Mouse (Mus musculus) heart, embryonic 16.5 days (tissue): ENCODE measurements at regions not wholly inside any gene's neighbourhood (a gene's known extent, or its start where the extent isn't known, plus 50 kb on each side); places are given as distances from the start of the nearest gene placed in this dataset.
A peak's percentile ranks its signal among the peaks of the same experiment; 100 is the strongest.

ENCODE experiments used
- ATAC-seq: fragments of 200-750 bp; cut with Nextera tagmentation; replicated peaks from 2 replicates; pipeline ENCODE4 v1.8.0; 2017; ENCODE audit warnings: moderate number of reproducible peaks; ENCODE audit not compliant: insufficient read depth, low FRiP score; ENCODE audit errors: extremely low read depth
- H3K27ac ChIP-seq: fragments of 300-500 bp; sonication (generic); 2 replicates; pipeline ENCODE4 v1.5.1; 2014; ENCODE audit warnings: mild to moderate bottlenecking, low read length, control low read depth, moderate library complexity
- H3K27me3 ChIP-seq: fragments of 300-500 bp; sonication (generic); 2 replicates; pipeline ENCODE4 v1.6.1; 2014; ENCODE audit warnings: low read length, mixed read lengths; ENCODE audit not compliant: control insufficient read depth, insufficient read depth
- H3K36me3 ChIP-seq: fragments of 300-500 bp; sonication (generic); 2 replicates; pipeline ENCODE4 v1.6.1; 2014; ENCODE audit not compliant: control insufficient read depth, insufficient read depth
- H3K4me1 ChIP-seq: fragments of 300-500 bp; sonication (generic); 2 replicates; pipeline ENCODE4 v1.6.1; 2014; ENCODE audit warnings: low read length, mixed read lengths; ENCODE audit not compliant: control insufficient read depth, insufficient read depth
- H3K4me2 ChIP-seq: fragments of 300-500 bp; sonication (generic); 2 replicates; pipeline ENCODE4 v1.6.1; 2014; ENCODE audit warnings: low read depth, mild to moderate bottlenecking, control low read depth, low read length
- H3K4me3 ChIP-seq: fragments of 300-500 bp; sonication (generic); 2 replicates; pipeline ENCODE4 v1.5.1; 2014; ENCODE audit warnings: mild to moderate bottlenecking, control low read depth, low read length
- H3K9ac ChIP-seq: fragments of 300-500 bp; sonication (generic); 2 replicates; pipeline ENCODE4 v1.6.1; 2014; ENCODE audit warnings: low read length, control low read depth
- H3K9me3 ChIP-seq: fragments of 300-500 bp; sonication (generic); replicated peaks from 2 replicates; pipeline ENCODE4 v1.6.1; 2016; ENCODE audit warnings: low read length; ENCODE audit not compliant: control insufficient read depth
- WGBS: fragments of 180-500 bp; shearing (Covaris S2); extraction: QIAGEN DNeasy Blood & Tissue Kit; methylation state at CpG from one replicate; pipeline ENCODE4 v1.1.7; 2014; 5-methylcytosine and 5-hydroxymethylcytosine counted together

DNA sequence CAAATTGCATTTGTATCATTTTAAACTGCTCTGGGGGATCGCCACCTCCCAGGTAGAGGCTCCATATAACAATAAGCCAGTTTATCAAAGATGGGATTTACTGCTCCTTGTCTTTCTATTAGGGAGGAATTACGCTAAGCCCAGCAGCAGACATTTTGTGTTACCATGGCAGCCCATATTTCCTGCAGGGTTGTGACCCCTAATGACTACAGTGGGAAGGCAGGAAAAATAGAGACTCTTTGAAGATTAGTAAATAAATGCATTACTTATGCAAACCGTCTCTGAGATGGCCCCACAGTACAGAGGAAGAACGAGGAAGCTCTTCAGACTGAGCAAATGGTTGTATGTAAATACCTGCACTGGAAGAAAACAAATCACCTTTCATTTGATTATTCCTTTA lies 237.5 kb upstream of the Zic3 start:
- Histone ChIP-seq H3K27me3 (no peaks in the 10 kb centered on the region), H3K9ac (no peak overlapping the region), H3K36me3 (no peaks in the 10 kb centered on the region), H3K4me2 (no peak overlapping the region), H3K9me3 (no peaks in the 10 kb centered on the region), H3K27ac (no peak overlapping the region), H3K4me1 (no peaks in the 10 kb centered on the region), H3K4me3 (no peak overlapping the region)
- WGBS: 78% methylated on average over 4 of the region's 4 CpGs
- ATAC-seq: no peak

- Histone ChIP-seq H3K36me3 (no peaks in the 10 kb centered on the region), H3K9me3 (no peaks in the 10 kb centered on the region), H3K9ac (no peak overlapping the region), H3K27me3 (no peaks in the 10 kb centered on the region), H3K4me3 (no peak overlapping the region), H3K4me2 (no peak overlapping the region), H3K27ac (no peak overlapping the region), H3K4me1 (no peaks in the 10 kb centered on the region)
- ATAC-seq: no peak
- 44% methylated on average over 1 of the region's 1 CpGs for WGBS
Measured at GRCm38 (mm10) chrX:57787615-57788014, 234.9 kb upstream of the Zic3 start.

GRCm38 (mm10) chrX:57797956-57798355 lies 224.5 kb upstream of the Zic3 start:
- no peak overlapping the region for H3K9ac ChIP-seq
- ATAC-seq: no peak
- 66% methylated on average over 6 of the region's 6 CpGs for WGBS
- peak overlapping the region; percentile 48; the same call in 1 of the 2 replicates for H3K27ac ChIP-seq
- H3K4me1 ChIP-seq: 0 out of 2 replicates have a peak, but pooled peaks cover 5% of the 10 kb centered on the region
- H3K27me3 ChIP-seq: no peaks in the 10 kb centered on the region
- no peaks in the 10 kb centered on the region for H3K36me3 ChIP-seq
- H3K4me3 ChIP-seq: no peak overlapping the region
- no peaks in the 10 kb centered on the region for H3K9me3 ChIP-seq
- H3K4me2 ChIP-seq: no peak overlapping the region

DNA sequence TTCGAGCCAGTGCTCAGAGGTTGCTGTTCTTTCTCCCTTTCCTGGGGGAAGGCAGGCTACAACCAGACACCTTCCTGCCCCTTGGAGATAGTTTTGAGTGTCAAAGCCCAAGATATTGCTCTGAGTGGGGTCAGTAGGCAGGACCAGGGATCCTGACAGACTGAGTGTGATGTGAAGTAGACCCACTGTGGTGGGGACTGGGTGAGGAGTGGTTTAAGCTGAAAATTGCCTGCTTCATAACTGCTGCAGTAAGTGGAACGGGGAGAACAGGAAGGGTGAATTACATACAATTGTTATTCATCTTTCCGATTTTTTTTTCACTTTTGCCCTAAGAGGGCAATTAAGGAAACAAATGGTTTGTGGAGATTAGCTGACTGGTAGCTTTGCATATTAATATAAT lies 224.1 kb upstream of the Zic3 start:
- no peak for ATAC-seq
- H3K36me3 ChIP-seq: no peaks in the 10 kb centered on the region

DNA sequence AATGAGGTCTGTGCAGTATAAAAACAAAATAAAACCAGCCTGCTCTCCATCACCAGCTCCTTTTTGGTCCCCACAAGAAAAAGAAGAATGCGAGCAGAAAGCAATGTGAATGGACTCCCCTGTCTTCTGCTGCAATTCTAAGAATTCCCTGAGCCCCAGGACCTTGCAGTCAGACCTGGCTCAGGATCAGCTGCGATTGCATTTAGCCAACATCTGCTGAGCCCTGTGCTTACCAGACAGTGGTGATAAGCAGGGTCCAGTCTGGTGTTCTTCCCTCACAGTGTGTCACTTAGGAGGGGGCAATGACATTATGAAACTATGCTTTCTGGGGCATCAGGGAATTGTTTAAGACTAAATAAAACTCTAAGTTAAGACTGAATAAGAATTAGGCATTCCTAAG lies 223.6 kb upstream of the Zic3 start:
- Histone ChIP-seq H3K9me3 (no peaks in the 10 kb centered on the region), H3K27ac (peak overlapping the region; percentile 37), H3K36me3 (no peaks in the 10 kb centered on the region), H3K4me3 (no peak overlapping the region), H3K4me2 (no peak overlapping the region), H3K27me3 (no peaks in the 10 kb centered on the region), H3K4me1 (0 out of 2 replicates have a peak, but pooled peaks cover 5% of the 10 kb centered on the region), H3K9ac (no peak overlapping the region)
- 19% methylated on average over 2 of the region's 2 CpGs for WGBS
- peak; percentile 55 for ATAC-seq

More for the DNA sequence above, 224.1 kb upstream of the Zic3 start:
- Histone ChIP-seq H3K4me1 (0 out of 2 replicates have a peak, but pooled peaks cover 5% of the 10 kb centered on the region), H3K9me3 (no peaks in the 10 kb centered on the region), H3K4me2 (no peak overlapping the region), H3K4me3 (no peak overlapping the region), H3K27me3 (no peaks in the 10 kb centered on the region), H3K27ac (peak overlapping the region; percentile 48; the same call in 1 of the 2 replicates), H3K9ac (no peak overlapping the region)
- 25% methylated on average over 3 of the region's 3 CpGs for WGBS
